Mouse (Mus musculus): ENCODE data around the gene Olfr723. TPM values are rescaled to one million over a fixed set of nuclear protein-coding genes. Genes with fewer than 3 reads are reported as not detected.
"Not testable (repeated sequence)": the region's sequence is repeated elsewhere in the genome, so short reads cannot be mapped to it uniquely, and the experiment has no call there.

Gene Olfr723
- polyA plus RNA-seq (2015; fragmentation: Nextera tagmentation; extraction: Ambion mirVana) = not detected in 2 replicates

DNA sequence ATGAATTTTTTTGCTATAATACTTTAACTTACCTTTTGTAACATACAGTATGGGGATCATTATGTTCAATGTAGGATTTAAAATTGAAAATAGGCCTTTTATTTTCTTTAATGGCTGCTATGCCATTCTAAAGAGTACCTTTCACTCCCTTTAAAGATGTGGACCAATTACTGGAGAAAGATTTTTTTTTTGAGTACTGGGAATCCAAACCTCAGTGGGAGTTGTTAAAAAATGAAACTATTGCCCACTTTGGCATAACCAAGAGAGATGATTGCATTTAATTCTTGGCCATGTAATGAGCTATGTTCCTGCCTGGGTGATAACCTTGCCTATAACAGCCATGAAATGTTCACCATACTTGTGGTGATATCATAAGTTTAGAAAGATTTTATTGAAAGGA lies at the start of gene Olfr723:
TSS of gene Olfr723 (minus strand) at position 101 of the 400 bp plus-strand sequence.
- H3K27me3 ChIP-seq; H3K9ac ChIP-seq; H3K27ac ChIP-seq; ATAC-seq (ENCODE audit: insufficient number of reproducible peaks, low FRiP score, low TSS enrichment, low read depth); H3K4me2 ChIP-seq; H3K9me3 ChIP-seq; H3K4me1 ChIP-seq; H3K4me3 ChIP-seq; H3K36me3 ChIP-seq: not testable (repeated sequence)

DNA sequence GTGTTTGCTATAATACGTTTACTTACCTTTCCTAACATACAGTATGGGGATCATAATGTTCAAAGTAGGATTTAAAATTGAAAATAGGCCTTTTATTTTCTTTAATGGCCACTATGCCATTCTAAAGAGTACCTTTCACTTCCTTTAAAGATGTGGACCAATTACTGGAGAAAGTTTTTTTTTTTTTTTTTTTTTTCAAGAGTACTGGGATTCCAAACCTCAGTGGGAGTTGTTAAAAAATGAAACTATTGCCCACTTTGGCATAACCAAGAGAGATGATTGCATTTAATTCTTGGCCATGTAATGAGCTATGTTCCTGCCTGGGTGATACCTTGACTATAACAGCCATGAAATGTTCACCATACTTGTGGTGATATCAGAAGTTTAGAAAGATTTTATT lies 31.6 kb upstream of the Olfr723 start, which contains the start of gene Olfr724:
TSS of gene Olfr724 (minus strand) at position 101 of the 400 bp plus-strand sequence.
- H3K9me3 ChIP-seq; H3K4me3 ChIP-seq; H3K27me3 ChIP-seq; H3K4me2 ChIP-seq; H3K4me1 ChIP-seq; H3K9ac ChIP-seq; ATAC-seq (ENCODE audit: insufficient number of reproducible peaks, low FRiP score, low TSS enrichment, low read depth); H3K36me3 ChIP-seq; H3K27ac ChIP-seq: not testable (repeated sequence)
- 60% methylated on average over 1 of the region's 1 CpGs for WGBS

DNA sequence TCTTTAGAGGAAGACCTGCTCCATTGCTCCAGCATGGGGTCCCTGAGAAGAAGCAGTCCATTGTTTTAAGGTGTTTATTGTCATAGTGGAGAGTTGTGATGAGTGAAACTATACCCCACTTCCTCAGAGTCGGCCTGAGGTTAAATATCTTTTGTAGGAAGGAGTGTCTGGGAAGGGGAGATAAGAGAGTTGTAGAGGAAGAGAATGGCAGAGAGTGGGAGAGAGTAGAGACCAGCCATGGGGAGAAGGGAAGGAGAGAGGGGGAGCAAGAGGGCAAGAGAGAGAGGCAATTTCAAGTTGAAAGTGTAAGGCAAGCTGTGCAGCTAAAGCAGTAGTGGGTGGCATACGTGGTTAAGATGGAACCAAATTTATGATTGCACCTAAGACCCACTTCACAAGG lies 24.3 kb upstream of the Olfr723 start:
- Histone ChIP-seq H3K27me3 (no peaks in the 10 kb centered on the region), H3K9me3 (no peaks in the 10 kb centered on the region), H3K9ac (no peak overlapping the region), H3K4me3 (no peak overlapping the region), H3K36me3 (no peaks in the 10 kb centered on the region), H3K4me2 (no peak overlapping the region), H3K27ac (no peak overlapping the region), H3K4me1 (no peaks in the 10 kb centered on the region)
- ATAC-seq (ENCODE audit: insufficient number of reproducible peaks, low FRiP score, low TSS enrichment, low read depth) = no peak
- WGBS = 41% methylated on average over 2 of the region's 2 CpGs

DNA sequence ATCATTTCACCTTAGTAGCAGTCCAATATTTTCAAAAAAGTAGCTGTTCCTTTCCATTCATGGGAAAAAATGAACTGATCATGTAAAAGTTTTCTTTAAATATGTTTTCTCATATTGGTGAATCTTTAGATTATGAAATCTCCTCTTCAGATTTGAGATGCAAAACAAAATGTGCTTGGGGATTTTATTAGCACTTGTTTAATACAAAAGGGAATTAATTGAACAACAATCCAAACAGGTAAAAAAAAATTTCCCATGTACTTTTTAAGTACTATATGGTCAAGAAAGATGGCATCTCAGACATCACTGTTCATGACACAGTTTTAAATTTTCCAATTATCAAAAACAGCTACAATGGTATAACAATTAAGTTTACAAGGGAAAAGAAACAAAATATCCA lies 29.7 kb downstream of the Olfr723 start, which contains the start of gene Olfr722:
TSS of gene Olfr722 (minus strand) at position 101 of the 400 bp plus-strand sequence.
- no peak within 1 kb of the TSS for H3K9ac ChIP-seq
- ATAC-seq (ENCODE audit: insufficient number of reproducible peaks, low FRiP score, low TSS enrichment, low read depth) = no peak
- no peak within 1 kb of the TSS for H3K4me3 ChIP-seq
- H3K36me3 ChIP-seq = no peaks in the 10 kb centered on the region
- no peaks in the 10 kb centered on the region for H3K4me1 ChIP-seq
- no peaks in the 10 kb centered on the region for H3K27me3 ChIP-seq
- no peaks in the 10 kb centered on the region for H3K9me3 ChIP-seq
- no peak within 1 kb of the TSS for H3K4me2 ChIP-seq
- H3K27ac ChIP-seq = no peak within 1 kb of the TSS

Other genes with a start within 250 kb of the Olfr723 start
- 19.1 and 22.7 TPM in 2 replicates for gene Armh4, start 148.4 kb downstream of the Olfr723 start, polyA plus RNA-seq (2015; fragmentation: Nextera tagmentation; extraction: Ambion mirVana)
- not detected in 2 replicates for gene Olfr722, start 29.8 kb downstream of the Olfr723 start, polyA plus RNA-seq (2015; fragmentation: Nextera tagmentation; extraction: Ambion mirVana)
- gene Olfr724, start 31.5 kb upstream of the Olfr723 start, polyA plus RNA-seq (2015; fragmentation: Nextera tagmentation; extraction: Ambion mirVana) = not detected in 2 replicates
- gene Olfr725, start 108.6 kb upstream of the Olfr723 start, polyA plus RNA-seq (2015; fragmentation: Nextera tagmentation; extraction: Ambion mirVana) = not detected in 2 replicates
- not detected in 2 replicates for gene Olfr726, start 159.2 kb upstream of the Olfr723 start, polyA plus RNA-seq (2015; fragmentation: Nextera tagmentation; extraction: Ambion mirVana)
- not detected in 2 replicates for gene Olfr727, start 191.4 kb upstream of the Olfr723 start, polyA plus RNA-seq (2015; fragmentation: Nextera tagmentation; extraction: Ambion mirVana)
- not detected in 2 replicates for gene Olfr728, start 210.9 kb upstream of the Olfr723 start, polyA plus RNA-seq (2015; fragmentation: Nextera tagmentation; extraction: Ambion mirVana)
- not detected in 2 replicates for gene Olfr729, start 221.1 kb upstream of the Olfr723 start, polyA plus RNA-seq (2015; fragmentation: Nextera tagmentation; extraction: Ambion mirVana)

Data from limb, embryonic 15.5 days (tissue).